Mouse (Mus musculus): ENCODE measurements around the gene Catsper1. TPM values are rescaled to one million over a fixed set of nuclear protein-coding genes. Genes with fewer than 3 reads are reported as not detected.

Catsper1 gene
- polyA plus RNA-seq, 2 experiments, result not detected

DNA sequence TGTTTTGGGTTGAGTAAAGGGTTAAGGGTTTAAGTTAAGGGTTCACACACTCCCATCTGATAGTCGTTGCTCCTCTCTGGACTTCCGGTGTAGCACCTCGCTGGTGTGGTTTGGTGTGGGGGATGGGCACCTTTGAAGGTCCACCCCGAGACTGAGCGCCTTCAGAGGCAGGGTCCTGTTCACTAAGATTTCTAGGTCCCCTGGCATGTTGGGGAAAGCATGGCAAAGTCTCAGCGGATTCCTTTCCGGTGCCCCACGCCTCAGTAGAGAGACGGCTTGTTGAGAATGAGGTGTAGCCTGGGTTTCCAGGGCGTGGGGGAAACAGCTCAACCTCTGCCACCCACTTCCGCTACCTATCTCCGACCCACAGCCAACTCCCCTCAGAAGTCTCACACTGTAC, 54.1 kb downstream of the Catsper1 start:
- DNase-seq (ENCODE audit: low spot score), result no peak
- Histone ChIP-seq H3K9ac (ENCODE audit: low read depth, low read length, severe bottlenecking) (peak overlapping the region; percentile 91), H3K4me2 (replicated peaks; ENCODE audit: low read depth, low read length, severe bottlenecking) (peak overlapping the region; percentile 84), H3K27ac (replicated peaks; ENCODE audit: low read depth, low read length) (peak overlapping the region; percentile 79; the same call in 1 of the 2 replicates), H3K36me3 (ENCODE audit: control insufficient read depth, insufficient read depth, low read length) (peaks cover 11% of the 10 kb centered on the region), H3K9me3 (ENCODE audit: control insufficient read depth, low read length) (no peaks in the 10 kb centered on the region), H3K4me3 (replicated peaks; ENCODE audit: low read length) (peak overlapping the region; percentile 99), H3K27me3 (ENCODE audit: control insufficient read depth, insufficient read depth, low read length) (no peaks in the 10 kb centered on the region), H3K4me1 (ENCODE audit: control insufficient read depth, insufficient read depth, low read length) (peaks cover 23% of the 10 kb centered on the region)
- no peak for ATAC-seq (ENCODE audit: low FRiP score, low read depth)
- no peak for TF ChIP-seq POLR2A (IDR thresholded peaks at IDR 0.05; ENCODE audit: borderline replicate concordance, extremely low read depth, insufficient read depth, insufficient read length)
- WGBS, result 22% methylated on average over 12 of the region's 12 CpGs

- Histone ChIP-seq H3K9ac (ENCODE audit: low read depth, low read length, severe bottlenecking) (peak overlapping the region; percentile 91), H3K36me3 (ENCODE audit: control insufficient read depth, insufficient read depth, low read length) (peaks cover 4% of the 10 kb centered on the region), H3K4me1 (ENCODE audit: control insufficient read depth, insufficient read depth, low read length) (peaks cover 23% of the 10 kb centered on the region), H3K27ac (replicated peaks; ENCODE audit: low read depth, low read length) (no peak overlapping the region), H3K9me3 (ENCODE audit: control insufficient read depth, low read length) (no peaks in the 10 kb centered on the region), H3K4me2 (replicated peaks; ENCODE audit: low read depth, low read length, severe bottlenecking) (peak overlapping the region; percentile 84), H3K4me3 (replicated peaks; ENCODE audit: low read length) (peak overlapping the region; percentile 99), H3K27me3 (ENCODE audit: control insufficient read depth, insufficient read depth, low read length) (no peaks in the 10 kb centered on the region)
- DNase-seq (ENCODE audit: low spot score) (no peak), ATAC-seq (ENCODE audit: low FRiP score, low read depth) (no peak)
- TF ChIP-seq POLR2A (IDR thresholded peaks at IDR 0.05; ENCODE audit: borderline replicate concordance, extremely low read depth, insufficient read depth, insufficient read length), result no peak
- 74% methylated on average over 8 of the region's 8 CpGs for WGBS
These were observed 54.9 kb downstream of the Catsper1 start for GRCm38 (mm10) chr19:5390416-5390815.

GRCm38 (mm10) chr19:5392892-5393291, 57.4 kb downstream of the Catsper1 start:
- H3K4me2 ChIP-seq (replicated peaks; ENCODE audit: low read depth, low read length, severe bottlenecking), result no peak overlapping the region
- H3K27me3 ChIP-seq (ENCODE audit: control insufficient read depth, insufficient read depth, low read length), result no peaks in the 10 kb centered on the region
- no peak for ATAC-seq (ENCODE audit: low FRiP score, low read depth)
- no peaks in the 10 kb centered on the region for H3K36me3 ChIP-seq (ENCODE audit: control insufficient read depth, insufficient read depth, low read length)
- peaks cover 12% of the 10 kb centered on the region for H3K4me1 ChIP-seq (ENCODE audit: control insufficient read depth, insufficient read depth, low read length)
- no peaks in the 10 kb centered on the region for H3K9me3 ChIP-seq (ENCODE audit: control insufficient read depth, low read length)
- no peak overlapping the region for H3K4me3 ChIP-seq (replicated peaks; ENCODE audit: low read length)
- no peak overlapping the region for H3K27ac ChIP-seq (replicated peaks; ENCODE audit: low read depth, low read length)
- 61% methylated on average over 4 of the region's 4 CpGs for WGBS
- peak; percentile 57 for DNase-seq (ENCODE audit: low spot score)
- no peak overlapping the region for H3K9ac ChIP-seq (ENCODE audit: low read depth, low read length, severe bottlenecking)
- TF ChIP-seq POLR2A (IDR thresholded peaks at IDR 0.05; ENCODE audit: borderline replicate concordance, extremely low read depth, insufficient read depth, insufficient read length), result no peak

Other genes starting within 250 kb of the Catsper1 start
- gene Yif1a, start 247.2 kb upstream of the Catsper1 start, polyA plus RNA-seq (2012; rRNA removed), result 121 and 130 TPM in 2 replicates
- gene Yif1a, start 247.2 kb upstream of the Catsper1 start, polyA plus RNA-seq (2014; fragmentation: Nextera tagmentation; extraction: Ambion mirVana), result 129 and 144 TPM in 2 replicates
- gene Cnih2, start 237.2 kb upstream of the Catsper1 start, polyA plus RNA-seq (2012; rRNA removed), result 40.8 and 60.9 TPM in 2 replicates
- 40.5 and 45.1 TPM in 2 replicates for gene Cnih2, start 237.2 kb upstream of the Catsper1 start, polyA plus RNA-seq (2014; fragmentation: Nextera tagmentation; extraction: Ambion mirVana)
- gene Rab1b, start 228.7 kb upstream of the Catsper1 start, polyA plus RNA-seq (2012; rRNA removed), result 192 and 235 TPM in 2 replicates
- 249 and 255 TPM in 2 replicates for gene Rab1b, start 228.7 kb upstream of the Catsper1 start, polyA plus RNA-seq (2014; fragmentation: Nextera tagmentation; extraction: Ambion mirVana)
- 45.8 and 54.0 TPM in 2 replicates for gene Klc2, start 217.2 kb upstream of the Catsper1 start, polyA plus RNA-seq (2012; rRNA removed)
- 14.9 and 16.3 TPM in 2 replicates for gene Klc2, start 217.2 kb upstream of the Catsper1 start, polyA plus RNA-seq (2014; fragmentation: Nextera tagmentation; extraction: Ambion mirVana)
- gene Pacs1, start 62.6 kb upstream of the Catsper1 start, polyA plus RNA-seq (2012; rRNA removed), result 42.0 and 53.7 TPM in 2 replicates
- 30.7 and 33.1 TPM in 2 replicates for gene Pacs1, start 62.6 kb upstream of the Catsper1 start, polyA plus RNA-seq (2014; fragmentation: Nextera tagmentation; extraction: Ambion mirVana)
- 173 and 174 TPM in 2 replicates for gene Sf3b2, start 40.3 kb upstream of the Catsper1 start, polyA plus RNA-seq (2012; rRNA removed)
- 289 and 335 TPM in 2 replicates for gene Sf3b2, start 40.3 kb upstream of the Catsper1 start, polyA plus RNA-seq (2014; fragmentation: Nextera tagmentation; extraction: Ambion mirVana)
- 7.1 and 10.8 TPM in 2 replicates for gene Gal3st3, start 37.4 kb upstream of the Catsper1 start, polyA plus RNA-seq (2012; rRNA removed)
- 5.0 and 7.4 TPM in 2 replicates for gene Gal3st3, start 37.4 kb upstream of the Catsper1 start, polyA plus RNA-seq (2014; fragmentation: Nextera tagmentation; extraction: Ambion mirVana)
- 1.6 and 3.0 TPM in 2 replicates for gene Cst6, start 13.8 kb downstream of the Catsper1 start, polyA plus RNA-seq (2012; rRNA removed)
- 4.6 and 8.5 TPM in 2 replicates for gene Cst6, start 13.8 kb downstream of the Catsper1 start, polyA plus RNA-seq (2014; fragmentation: Nextera tagmentation; extraction: Ambion mirVana)
- gene Eif1ad, start 31.0 kb downstream of the Catsper1 start, polyA plus RNA-seq (2012; rRNA removed), result 39.4 and 41.8 TPM in 2 replicates
- gene Eif1ad, start 31.0 kb downstream of the Catsper1 start, polyA plus RNA-seq (2014; fragmentation: Nextera tagmentation; extraction: Ambion mirVana), result 43.5 and 43.7 TPM in 2 replicates
- 222 and 265 TPM in 2 replicates for gene Banf1, start 31.4 kb downstream of the Catsper1 start, polyA plus RNA-seq (2012; rRNA removed)
- gene Banf1, start 31.4 kb downstream of the Catsper1 start, polyA plus RNA-seq (2014; fragmentation: Nextera tagmentation; extraction: Ambion mirVana), result 411 and 420 TPM in 2 replicates
- gene Sart1, start 53.0 kb downstream of the Catsper1 start, polyA plus RNA-seq (2012; rRNA removed), result 49.7 and 66.4 TPM in 2 replicates
- 67.1 and 76.1 TPM in 2 replicates for gene Sart1, start 53.0 kb downstream of the Catsper1 start, polyA plus RNA-seq (2014; fragmentation: Nextera tagmentation; extraction: Ambion mirVana)
- gene Tsga10ip, start 66.8 kb downstream of the Catsper1 start, polyA plus RNA-seq (2012; rRNA removed), result 0.13 and 0.14 TPM in 2 replicates
- gene Tsga10ip, start 66.8 kb downstream of the Catsper1 start, polyA plus RNA-seq (2014; fragmentation: Nextera tagmentation; extraction: Ambion mirVana), result 0.18 TPM in 1 of 2 replicates, not detected in the other
- gene Drap1, start 89.2 kb downstream of the Catsper1 start, polyA plus RNA-seq (2012; rRNA removed), result 163 and 236 TPM in 2 replicates
- gene Drap1, start 89.2 kb downstream of the Catsper1 start, polyA plus RNA-seq (2014; fragmentation: Nextera tagmentation; extraction: Ambion mirVana), result 219 and 233 TPM in 2 replicates
- 97.5 and 132 TPM in 2 replicates for gene AI837181, start 89.4 kb downstream of the Catsper1 start, polyA plus RNA-seq (2012; rRNA removed)
- 57.1 and 61.9 TPM in 2 replicates for gene AI837181, start 89.4 kb downstream of the Catsper1 start, polyA plus RNA-seq (2014; fragmentation: Nextera tagmentation; extraction: Ambion mirVana)
- 0.06 and 0.09 TPM in 2 replicates for gene Fosl1, start 111.8 kb downstream of the Catsper1 start, polyA plus RNA-seq (2012; rRNA removed)
- not detected in 2 replicates for gene Fosl1, start 111.8 kb downstream of the Catsper1 start, polyA plus RNA-seq (2014; fragmentation: Nextera tagmentation; extraction: Ambion mirVana)
- 6.6 and 6.9 TPM in 2 replicates for gene Ccdc85b, start 122.2 kb downstream of the Catsper1 start, polyA plus RNA-seq (2012; rRNA removed)
- 6.5 and 7.0 TPM in 2 replicates for gene Ccdc85b, start 122.2 kb downstream of the Catsper1 start, polyA plus RNA-seq (2014; fragmentation: Nextera tagmentation; extraction: Ambion mirVana)
- 139 and 171 TPM in 2 replicates for gene Fibp, start 124.9 kb downstream of the Catsper1 start, polyA plus RNA-seq (2012; rRNA removed)
- gene Fibp, start 124.9 kb downstream of the Catsper1 start, polyA plus RNA-seq (2014; fragmentation: Nextera tagmentation; extraction: Ambion mirVana), result 113 and 118 TPM in 2 replicates
- gene Ctsw, start 132.8 kb downstream of the Catsper1 start, polyA plus RNA-seq (2012; rRNA removed), result 0.33 and 0.56 TPM in 2 replicates
- gene Ctsw, start 132.8 kb downstream of the Catsper1 start, polyA plus RNA-seq (2014; fragmentation: Nextera tagmentation; extraction: Ambion mirVana), result 0.96 and 1.2 TPM in 2 replicates
- gene Efemp2, start 138.2 kb downstream of the Catsper1 start, polyA plus RNA-seq (2012; rRNA removed), result 239 and 314 TPM in 2 replicates
- gene Efemp2, start 138.2 kb downstream of the Catsper1 start, polyA plus RNA-seq (2014; fragmentation: Nextera tagmentation; extraction: Ambion mirVana), result 193 and 202 TPM in 2 replicates
- 40.8 and 53.5 TPM in 2 replicates for gene Mus81, start 152.7 kb downstream of the Catsper1 start, polyA plus RNA-seq (2012; rRNA removed)
- gene Mus81, start 152.7 kb downstream of the Catsper1 start, polyA plus RNA-seq (2014; fragmentation: Nextera tagmentation; extraction: Ambion mirVana), result 33.9 and 38.7 TPM in 2 replicates
- gene Cfl1, start 154.7 kb downstream of the Catsper1 start, polyA plus RNA-seq (2012; rRNA removed), result 913 and 966 TPM in 2 replicates
- 2,572 and 2,655 TPM in 2 replicates for gene Cfl1, start 154.7 kb downstream of the Catsper1 start, polyA plus RNA-seq (2014; fragmentation: Nextera tagmentation; extraction: Ambion mirVana)
- 2.4 and 3.1 TPM in 2 replicates for gene 1700020D05Rik, start 168.0 kb downstream of the Catsper1 start, polyA plus RNA-seq (2012; rRNA removed)
- not detected in 2 replicates for gene 1700020D05Rik, start 168.0 kb downstream of the Catsper1 start, polyA plus RNA-seq (2014; fragmentation: Nextera tagmentation; extraction: Ambion mirVana)
- gene Snx32, start 174.8 kb downstream of the Catsper1 start, polyA plus RNA-seq (2012; rRNA removed), result 23.6 and 26.0 TPM in 2 replicates
- gene Snx32, start 174.8 kb downstream of the Catsper1 start, polyA plus RNA-seq (2014; fragmentation: Nextera tagmentation; extraction: Ambion mirVana), result 9.6 and 10.5 TPM in 2 replicates
- 5.6 and 7.2 TPM in 2 replicates for gene Ovol1, start 224.9 kb downstream of the Catsper1 start, polyA plus RNA-seq (2012; rRNA removed)
- 9.9 and 12.8 TPM in 2 replicates for gene Ovol1, start 224.9 kb downstream of the Catsper1 start, polyA plus RNA-seq (2014; fragmentation: Nextera tagmentation; extraction: Ambion mirVana)
- gene Ap5b1, start 232.3 kb downstream of the Catsper1 start, polyA plus RNA-seq (2012; rRNA removed), result 2.6 and 3.5 TPM in 2 replicates
- gene Ap5b1, start 232.3 kb downstream of the Catsper1 start, polyA plus RNA-seq (2014; fragmentation: Nextera tagmentation; extraction: Ambion mirVana), result 3.1 and 3.7 TPM in 2 replicates